Mouse (Mus musculus) bone marrow macrophage, adult 2 months (primary cell): ENCODE data around the gene Med27.

Source experiments
- CTCF ChIP-seq: IDR thresholded peaks from 2 replicates; pipeline ENCODE4 v1.5.1; 2012; ENCODE audit warnings: low read depth, mild to moderate bottlenecking, low read length, moderate library complexity
- POLR2A ChIP-seq: IDR thresholded peaks from 2 replicates; pipeline ENCODE4 v1.6.1; 2012; ENCODE audit warnings: mild to moderate bottlenecking, low read depth, low read length, borderline replicate concordance

DNA sequence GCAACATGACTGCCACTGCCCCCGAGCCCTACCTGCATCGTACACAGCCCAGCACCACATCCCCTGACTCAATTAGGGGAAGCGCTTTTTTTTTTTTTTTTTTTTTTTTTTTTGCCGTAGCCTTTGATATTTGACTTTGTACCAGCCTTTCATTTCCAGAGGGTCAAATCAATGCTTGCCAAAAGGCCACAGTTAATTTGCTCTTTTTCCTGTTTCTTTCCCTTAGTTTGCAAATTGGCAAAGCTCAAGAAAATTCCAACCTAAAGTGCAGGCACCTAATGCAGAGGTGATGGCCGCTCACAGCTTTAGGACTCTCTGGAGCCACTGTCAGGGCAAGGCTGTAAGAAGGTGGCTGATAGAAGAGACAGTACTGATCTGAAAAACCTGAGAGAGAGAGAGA is 186.3 kb downstream of the Med27 start:
- TF ChIP-seq CTCF: no peak
- TF ChIP-seq POLR2A: no peak
